ENCODE assay signal across 8 mouse cellular contexts in the genomic region with DNA sequence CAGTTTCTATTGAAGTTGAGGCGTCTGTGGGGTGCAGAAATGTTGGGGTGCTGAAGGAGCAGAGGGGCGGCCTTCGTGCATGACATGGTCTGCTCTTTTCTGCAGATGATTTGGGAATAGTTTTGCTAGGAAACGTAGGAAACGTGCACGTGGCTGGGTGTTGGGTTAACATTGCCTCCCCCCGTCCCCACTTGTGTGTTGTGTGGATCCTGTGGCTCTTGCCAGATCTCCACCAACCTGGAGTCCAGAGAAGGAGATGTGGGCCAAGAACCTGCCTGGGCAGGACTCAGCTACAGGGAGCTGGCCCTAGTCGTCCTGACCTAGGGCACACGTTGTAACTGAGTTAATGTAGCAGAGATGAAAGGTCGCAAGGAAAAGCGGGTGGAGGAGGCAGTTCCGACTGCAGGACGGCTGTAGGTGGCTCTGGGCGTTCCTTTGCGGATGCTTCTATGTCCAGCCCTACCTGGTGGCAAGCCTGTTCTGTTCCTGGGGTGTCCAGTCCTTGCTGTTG.
DNase-seq lines count a peak whose midpoint lies in the region; ATAC-seq and TF ChIP-seq lines count a peak whose summit lies in the region.

No protein-coding gene starts in this region.

- peaks cover 76% of the 10 kb centered on the region for H3K4me1 ChIP-seq in E14TG2a.4 (replicated peaks; ENCODE audit: low read depth, low read length)
- peaks cover 83% of the 10 kb centered on the region for H3K4me1 ChIP-seq in forebrain, embryonic 12.5 days
- peaks cover 60% of the 10 kb centered on the region for H3K4me1 ChIP-seq in kidney, postnatal 0 days (replicated peaks; ENCODE audit: insufficient read depth, low read length)

- peak overlapping the region; percentile 96 for H3K4me2 ChIP-seq in forebrain, embryonic 12.5 days
- H3K4me2 ChIP-seq in kidney, postnatal 0 days (ENCODE audit: low read length) = peak overlapping the region; percentile 97

- peak overlapping the region; percentile 100 for H3K27ac ChIP-seq in forebrain, embryonic 12.5 days
- H3K27ac ChIP-seq in kidney, postnatal 0 days = peak overlapping the region; percentile 47

- DNase-seq in adrenal gland, postnatal 14 days = peak; percentile 49
- no peak for DNase-seq in adrenal gland, postnatal 10 days
- DNase-seq in kidney, postnatal 0 days (ENCODE audit: low spot score) = no peak
- DNase-seq in naive thymus-derived CD4-positive, alpha-beta T cell, adult 2 months (ENCODE audit: low read depth) = peak; percentile 45
- DNase-seq in layer of hippocampus, adult 18-20 months (ENCODE audit: low spot score in 2 of 2) = no peak
- DNase-seq in layer of hippocampus, postnatal 10 days (ENCODE audit: low spot score in 2 of 2) = no peak

- H3K9ac ChIP-seq in forebrain, embryonic 12.5 days = peak overlapping the region; percentile 97
- peak overlapping the region; percentile 73 for H3K9ac ChIP-seq in kidney, postnatal 0 days (ENCODE audit: low read depth, low read length)

- ATAC-seq in forebrain, embryonic 12.5 days (ENCODE audit: low FRiP score) = no peak
- ATAC-seq in kidney, postnatal 0 days (replicated peaks; ENCODE audit: low FRiP score, low read depth) = no peak

- H3K9me3 ChIP-seq in E14TG2a.4 (ENCODE audit: low read length) = no peaks in the 10 kb centered on the region
- no peaks in the 10 kb centered on the region for H3K9me3 ChIP-seq in forebrain, embryonic 12.5 days
- no peaks in the 10 kb centered on the region for H3K9me3 ChIP-seq in kidney, postnatal 0 days (replicated peaks; ENCODE audit: low read length)

- no peaks in the 10 kb centered on the region for H3K36me3 ChIP-seq in E14TG2a.4 (ENCODE audit: insufficient read depth, low read length)
- H3K36me3 ChIP-seq in forebrain, embryonic 12.5 days (replicated peaks) = no peaks in the 10 kb centered on the region
- H3K36me3 ChIP-seq in kidney, postnatal 0 days (ENCODE audit: insufficient read depth, low read length) = no peaks in the 10 kb centered on the region

- TF ChIP-seq CTCF in E14TG2a.4 (conservative IDR thresholded peaks at IDR 0.05; ENCODE audit: low read length) = no peak
- no peak for TF ChIP-seq CTCF in kidney, postnatal 0 days (IDR thresholded peaks at IDR 0.05; ENCODE audit: low read depth)

- peak overlapping the region; percentile 88 for H3K4me3 ChIP-seq in E14TG2a.4 (replicated peaks; ENCODE audit: low read length)
- H3K4me3 ChIP-seq in forebrain, embryonic 12.5 days (replicated peaks) = peak overlapping the region; percentile 82
- H3K4me3 ChIP-seq in kidney, postnatal 0 days (replicated peaks; ENCODE audit: low read depth, low read length) = peak overlapping the region; percentile 69

- WGBS in forebrain, embryonic 12.5 days = 2% methylated on average over 15 of the region's 15 CpGs
- 10% methylated on average over 15 of the region's 15 CpGs for WGBS in kidney, postnatal 0 days

- H3K27me3 ChIP-seq in E14TG2a.4 (ENCODE audit: insufficient read depth, low read length) = peaks cover 54% of the 10 kb centered on the region
- H3K27me3 ChIP-seq in forebrain, embryonic 12.5 days = 0 out of 2 replicates have a peak, but pooled peaks cover 5% of the 10 kb centered on the region
- no peaks in the 10 kb centered on the region for H3K27me3 ChIP-seq in kidney, postnatal 0 days (ENCODE audit: insufficient read depth, low read length)

Comparison
In these comparisons a context has a peak if more than half of its experiments do, and no peak if none do; other contexts are left out.
1. DNase-seq: peak in adrenal gland, postnatal 14 days (single experiment) and naive thymus-derived CD4-positive, alpha-beta T cell, adult 2 months (single experiment); none in adrenal gland, postnatal 10 days (single experiment), kidney, postnatal 0 days (single experiment), layer of hippocampus, adult 18-20 months (0 of 2) and layer of hippocampus, postnatal 10 days (0 of 2).
2. Peak in every context shown above with its lines, with median percentiles within 50 percentile points of each other: H3K4me3 ChIP-seq.